Mouse (Mus musculus): Measurements from ENCODE around the gene Slc10a1. TPM values are rescaled to one million over a fixed set of nuclear protein-coding genes. Genes with fewer than 3 reads are reported as not detected.

The Slc10a1 gene
- total and polyA plus RNA-seq, 3 experiments, result 0.44 TPM; not detected in 2

DNA sequence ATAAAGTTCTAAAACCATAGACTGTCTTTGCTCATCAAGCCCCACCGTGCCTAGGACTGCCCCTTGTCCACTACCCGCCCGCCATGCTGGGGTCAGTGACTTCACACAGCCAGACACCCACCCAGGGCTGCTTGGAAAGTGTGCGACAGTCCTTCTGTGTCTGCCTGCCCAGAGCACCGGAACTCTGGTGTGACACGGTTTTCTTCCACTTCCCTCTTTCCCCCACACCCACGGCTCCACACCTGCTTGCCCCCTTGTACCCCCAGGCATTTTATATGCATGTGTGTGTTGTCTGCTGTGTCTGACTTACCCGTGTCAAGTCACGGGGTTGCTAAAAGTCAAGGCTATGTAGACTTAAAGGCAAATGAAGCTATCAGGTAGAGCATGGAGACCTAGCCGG is 23.3 kb upstream of the Slc10a1 start:
- H3K4me1 ChIP-seq (ENCODE audit: insufficient read depth, low read depth, low read length), result peaks cover 7% of the 10 kb centered on the region; the same call in 1 of the 2 replicates
- peaks cover 9% of the 10 kb centered on the region for H3K9me3 ChIP-seq (replicated peaks)
- no peaks in the 10 kb centered on the region for H3K36me3 ChIP-seq (replicated peaks)
- H3K4me3 ChIP-seq (ENCODE audit: low read depth, low read length), result no peak overlapping the region
- no peak for DNase-seq (ENCODE audit: low spot score)
- no peak for TF ChIP-seq GATA1 (IDR thresholded peaks at IDR 0.05; ENCODE audit: borderline replicate concordance, low read length)
- TF ChIP-seq POLR2AphosphoS5 (IDR thresholded peaks at IDR 0.05; ENCODE audit: insufficient replicate concordance, low read depth, low read length), result no peak
- no peak for TF ChIP-seq CTCF (IDR thresholded peaks at IDR 0.05; ENCODE audit: low read depth, low read length)
- TF ChIP-seq TAL1 (conservative IDR thresholded peaks at IDR 0.05; ENCODE audit: low read depth, low read length), result no peak
- no peak for TF ChIP-seq GATA2 (IDR thresholded peaks at IDR 0.05; ENCODE audit: borderline replicate concordance, low read depth, low read length)
- ATAC-seq (ENCODE audit: extremely low read depth, insufficient number of reproducible peaks, low FRiP score, poor library complexity, severe bottlenecking), result no peak
- H3K27me3 ChIP-seq (ENCODE audit: insufficient read depth, low read length), result peaks cover 64% of the 10 kb centered on the region

GRCm38 (mm10) chr12:80990901-80991445 is 22.5 kb upstream of the Slc10a1 start:
- TF ChIP-seq POLR2AphosphoS5 (IDR thresholded peaks at IDR 0.05; ENCODE audit: insufficient replicate concordance, low read depth, low read length) (no peak), GATA2 (IDR thresholded peaks at IDR 0.05; ENCODE audit: borderline replicate concordance, low read depth, low read length) (no peak), CTCF (IDR thresholded peaks at IDR 0.05; ENCODE audit: low read depth, low read length) (no peak), TAL1 (conservative IDR thresholded peaks at IDR 0.05; ENCODE audit: low read depth, low read length) (no peak)
- no peak for ATAC-seq (ENCODE audit: extremely low read depth, insufficient number of reproducible peaks, low FRiP score, poor library complexity, severe bottlenecking)
- Histone ChIP-seq H3K9me3 (replicated peaks) (peaks cover 9% of the 10 kb centered on the region), H3K4me3 (ENCODE audit: low read depth, low read length) (no peak overlapping the region), H3K4me1 (ENCODE audit: insufficient read depth, low read depth, low read length) (peaks cover 7% of the 10 kb centered on the region; the same call in 1 of the 2 replicates), H3K36me3 (replicated peaks) (no peaks in the 10 kb centered on the region), H3K27me3 (ENCODE audit: insufficient read depth, low read length) (peaks cover 63% of the 10 kb centered on the region)
- no peak for DNase-seq (ENCODE audit: low spot score)

DNA sequence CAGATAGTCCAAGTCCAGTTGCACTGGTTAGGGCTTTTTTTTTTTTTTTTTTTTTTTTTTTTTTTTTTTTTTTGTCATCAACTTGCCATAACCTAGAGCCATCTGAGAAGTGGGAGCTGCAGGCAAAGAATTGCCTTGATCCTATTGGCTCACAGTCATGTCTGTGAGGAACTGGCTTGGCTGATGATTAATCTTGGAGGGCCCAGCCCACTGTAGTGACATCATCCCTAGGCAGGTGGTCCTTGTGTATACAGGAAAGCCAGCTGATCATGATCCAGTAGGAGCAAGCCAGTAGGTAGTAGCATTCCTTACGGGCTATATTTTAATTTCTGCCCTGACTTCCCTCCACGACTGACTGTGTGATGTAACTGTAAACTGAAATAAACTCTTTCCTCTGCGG is 19.8 kb upstream of the Slc10a1 start:
- H3K4me1 ChIP-seq (ENCODE audit: insufficient read depth, low read depth, low read length), result peaks cover 11% of the 10 kb centered on the region
- no peak overlapping the region for H3K4me3 ChIP-seq (ENCODE audit: low read depth, low read length)
- H3K36me3 ChIP-seq (replicated peaks), result no peaks in the 10 kb centered on the region
- peaks cover 50% of the 10 kb centered on the region for H3K27me3 ChIP-seq (ENCODE audit: insufficient read depth, low read length)
- H3K9me3 ChIP-seq (replicated peaks), result 0 out of 2 replicates have a peak, but pooled peaks cover 2% of the 10 kb centered on the region
- no peak for ATAC-seq (ENCODE audit: extremely low read depth, insufficient number of reproducible peaks, low FRiP score, poor library complexity, severe bottlenecking)
- no peak for DNase-seq (ENCODE audit: low spot score)
- no peak for TF ChIP-seq GATA2 (IDR thresholded peaks at IDR 0.05; ENCODE audit: borderline replicate concordance, low read depth, low read length)
- TF ChIP-seq POLR2AphosphoS5 (IDR thresholded peaks at IDR 0.05; ENCODE audit: insufficient replicate concordance, low read depth, low read length), result no peak
- TF ChIP-seq GATA1 (IDR thresholded peaks at IDR 0.05; ENCODE audit: borderline replicate concordance, low read length), result no peak
- no peak for TF ChIP-seq TAL1 (conservative IDR thresholded peaks at IDR 0.05; ENCODE audit: low read depth, low read length)
- TF ChIP-seq CTCF (IDR thresholded peaks at IDR 0.05; ENCODE audit: low read depth, low read length), result no peak

GRCm38 (mm10) chr12:80986628-80987027 is 18.1 kb upstream of the Slc10a1 start:
- Histone ChIP-seq H3K36me3 (replicated peaks) (no peaks in the 10 kb centered on the region), H3K9me3 (replicated peaks) (0 out of 2 replicates have a peak, but pooled peaks cover 2% of the 10 kb centered on the region), H3K4me1 (ENCODE audit: insufficient read depth, low read depth, low read length) (peaks cover 10% of the 10 kb centered on the region), H3K27me3 (ENCODE audit: insufficient read depth, low read length) (peaks cover 35% of the 10 kb centered on the region), H3K4me3 (ENCODE audit: low read depth, low read length) (no peak overlapping the region)
- DNase-seq (ENCODE audit: low spot score) (no peak), ATAC-seq (ENCODE audit: extremely low read depth, insufficient number of reproducible peaks, low FRiP score, poor library complexity, severe bottlenecking) (no peak)
- TF ChIP-seq CTCF (IDR thresholded peaks at IDR 0.05; ENCODE audit: low read depth, low read length), result no peak
- no peak for TF ChIP-seq GATA2 (IDR thresholded peaks at IDR 0.05; ENCODE audit: borderline replicate concordance, low read depth, low read length)
- TF ChIP-seq TAL1 (conservative IDR thresholded peaks at IDR 0.05; ENCODE audit: low read depth, low read length), result no peak
- no peak for TF ChIP-seq POLR2AphosphoS5 (IDR thresholded peaks at IDR 0.05; ENCODE audit: insufficient replicate concordance, low read depth, low read length)
- TF ChIP-seq GATA1 (IDR thresholded peaks at IDR 0.05; ENCODE audit: borderline replicate concordance, low read length), result no peak

GRCm38 (mm10) chr12:80983695-80984094 is 15.2 kb upstream of the Slc10a1 start:
- H3K4me1 ChIP-seq (ENCODE audit: insufficient read depth, low read depth, low read length), result peaks cover 4% of the 10 kb centered on the region
- no peak for DNase-seq (ENCODE audit: low spot score)
- TF ChIP-seq GATA1 (IDR thresholded peaks at IDR 0.05; ENCODE audit: borderline replicate concordance, low read length) (no peak), GATA2 (IDR thresholded peaks at IDR 0.05; ENCODE audit: borderline replicate concordance, low read depth, low read length) (no peak), TAL1 (conservative IDR thresholded peaks at IDR 0.05; ENCODE audit: low read depth, low read length) (no peak), CTCF (IDR thresholded peaks at IDR 0.05; ENCODE audit: low read depth, low read length) (no peak), POLR2AphosphoS5 (IDR thresholded peaks at IDR 0.05; ENCODE audit: insufficient replicate concordance, low read depth, low read length) (no peak)

DNA sequence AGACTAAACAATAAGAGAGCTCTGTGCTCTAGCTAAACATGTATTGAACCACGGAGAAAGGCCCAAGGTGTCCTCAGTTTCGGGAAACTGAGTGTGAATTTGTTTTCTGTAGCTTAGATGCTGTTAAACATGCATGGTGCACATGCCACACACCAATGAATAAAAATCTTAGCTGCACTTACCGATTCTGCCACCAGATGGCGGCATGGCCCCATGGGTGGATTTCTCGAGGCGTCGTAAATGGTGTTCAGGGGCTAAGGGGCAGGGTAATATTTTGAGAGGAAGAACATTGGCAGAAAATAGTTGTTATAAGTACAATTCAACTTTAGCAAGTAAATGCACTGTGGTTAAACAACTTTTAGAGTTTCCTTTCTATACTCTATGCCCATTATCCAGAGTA is 13.8 kb upstream of the Slc10a1 start:
- TF ChIP-seq CTCF (IDR thresholded peaks at IDR 0.05; ENCODE audit: low read depth, low read length) (peak; percentile 98), GATA1 (IDR thresholded peaks at IDR 0.05; ENCODE audit: borderline replicate concordance, low read length) (no peak)
- Histone ChIP-seq H3K4me3 (ENCODE audit: low read depth, low read length) (no peak overlapping the region), H3K36me3 (replicated peaks) (no peaks in the 10 kb centered on the region), H3K27me3 (ENCODE audit: insufficient read depth, low read length) (peaks cover 13% of the 10 kb centered on the region), H3K9me3 (replicated peaks) (no peaks in the 10 kb centered on the region), H3K4me1 (ENCODE audit: insufficient read depth, low read depth, low read length) (peaks cover 4% of the 10 kb centered on the region)
- DNase-seq (ENCODE audit: low spot score) (peak; percentile 50), ATAC-seq (ENCODE audit: extremely low read depth, insufficient number of reproducible peaks, low FRiP score, poor library complexity, severe bottlenecking) (no peak)

More at GRCm38 (mm10) chr12:80983695-80984094, 15.2 kb upstream of the Slc10a1 start:
- no peak for ATAC-seq (ENCODE audit: extremely low read depth, insufficient number of reproducible peaks, low FRiP score, poor library complexity, severe bottlenecking)
- Histone ChIP-seq H3K9me3 (replicated peaks) (0 out of 2 replicates have a peak, but pooled peaks cover 2% of the 10 kb centered on the region), H3K36me3 (replicated peaks) (no peaks in the 10 kb centered on the region), H3K27me3 (ENCODE audit: insufficient read depth, low read length) (peaks cover 13% of the 10 kb centered on the region), H3K4me3 (ENCODE audit: low read depth, low read length) (peak overlapping the region; percentile 17; the same call in 1 of the 2 replicates)

Measured in G1E (cell line).